Mouse (Mus musculus): ENCODE results near the gene Slbp. TPM values are rescaled to one million over a fixed set of nuclear protein-coding genes. Genes with fewer than 3 reads are reported as not detected.

The Slbp gene
- polyA plus RNA-seq, 1 experiment from 2014 or later = 190 TPM

DNA sequence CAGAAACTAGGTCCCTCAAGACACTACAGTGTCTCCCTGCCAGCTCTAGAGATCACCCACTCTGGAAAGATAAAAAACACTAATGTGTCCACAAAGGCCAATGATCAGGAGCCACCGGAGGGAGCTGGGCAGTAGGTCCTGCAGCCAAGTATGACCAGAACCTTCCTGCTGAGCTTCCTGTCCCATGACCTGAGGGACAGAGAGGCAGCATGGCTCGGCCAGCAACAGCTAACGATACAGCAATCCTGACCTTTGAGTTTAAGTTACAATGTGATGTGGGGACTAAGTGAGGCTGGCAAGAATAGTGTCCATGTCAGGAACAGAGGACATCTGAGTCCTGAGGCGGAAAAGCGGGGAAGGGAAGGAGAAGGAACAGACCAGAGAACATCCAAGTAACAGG lies 47.1 kb downstream of the Slbp start:
- no peak overlapping the region for H3K9ac ChIP-seq (ENCODE audit: low read length)
- no peaks in the 10 kb centered on the region for H3K9me3 ChIP-seq (replicated peaks; ENCODE audit: control insufficient read depth, low read length)
- H3K4me2 ChIP-seq (ENCODE audit: low read depth, low read length) = no peak overlapping the region
- no peak overlapping the region for H3K4me3 ChIP-seq (replicated peaks; ENCODE audit: low read length)
- H3K27me3 ChIP-seq (ENCODE audit: control insufficient read depth, insufficient read depth, low read length) = no peaks in the 10 kb centered on the region
- 0 out of 2 replicates have a peak, but pooled peaks cover 8% of the 10 kb centered on the region for H3K36me3 ChIP-seq (ENCODE audit: control insufficient read depth, insufficient read depth, low read length)
- no peaks in the 10 kb centered on the region for H3K4me1 ChIP-seq (ENCODE audit: control insufficient read depth, insufficient read depth, low read length)
- H3K27ac ChIP-seq (ENCODE audit: low read length) = no peak overlapping the region
- ATAC-seq (ENCODE audit: insufficient read depth, low FRiP score) = no peak
- 86% methylated on average over 5 of the region's 5 CpGs for WGBS

DNA sequence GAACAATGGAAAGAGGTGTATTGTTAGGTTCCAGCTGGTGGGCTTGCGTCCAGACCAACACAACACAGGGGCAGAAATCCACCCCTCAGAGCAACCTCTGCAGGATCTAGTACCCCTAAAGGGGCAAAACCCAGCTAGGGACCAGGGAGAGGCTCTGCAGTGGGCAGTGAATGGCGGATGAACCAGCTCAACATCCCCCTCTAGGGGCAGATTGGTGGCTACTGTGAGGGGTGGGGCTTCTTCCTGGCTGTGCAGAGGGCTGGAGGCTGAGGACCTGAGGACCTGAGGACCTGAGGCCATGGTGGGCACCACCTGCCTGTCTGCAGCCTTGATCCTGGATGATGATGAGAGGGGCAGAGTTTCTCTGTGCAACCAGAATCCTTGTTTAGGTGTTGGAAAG lies 58.8 kb downstream of the Slbp start:
- Histone ChIP-seq H3K27ac (ENCODE audit: low read length) (no peak overlapping the region), H3K4me3 (replicated peaks; ENCODE audit: low read length) (no peak overlapping the region), H3K36me3 (ENCODE audit: control insufficient read depth, insufficient read depth, low read length) (0 out of 2 replicates have a peak, but pooled peaks cover 2% of the 10 kb centered on the region), H3K9me3 (replicated peaks; ENCODE audit: control insufficient read depth, low read length) (no peaks in the 10 kb centered on the region), H3K4me2 (ENCODE audit: low read depth, low read length) (no peak overlapping the region), H3K9ac (ENCODE audit: low read length) (no peak overlapping the region), H3K27me3 (ENCODE audit: control insufficient read depth, insufficient read depth, low read length) (no peaks in the 10 kb centered on the region), H3K4me1 (ENCODE audit: control insufficient read depth, insufficient read depth, low read length) (no peaks in the 10 kb centered on the region)
- ATAC-seq (ENCODE audit: insufficient read depth, low FRiP score) = peak; percentile 29; the same call in 1 of the 2 replicates
- WGBS = 49% methylated on average over 2 of the region's 2 CpGs

DNA sequence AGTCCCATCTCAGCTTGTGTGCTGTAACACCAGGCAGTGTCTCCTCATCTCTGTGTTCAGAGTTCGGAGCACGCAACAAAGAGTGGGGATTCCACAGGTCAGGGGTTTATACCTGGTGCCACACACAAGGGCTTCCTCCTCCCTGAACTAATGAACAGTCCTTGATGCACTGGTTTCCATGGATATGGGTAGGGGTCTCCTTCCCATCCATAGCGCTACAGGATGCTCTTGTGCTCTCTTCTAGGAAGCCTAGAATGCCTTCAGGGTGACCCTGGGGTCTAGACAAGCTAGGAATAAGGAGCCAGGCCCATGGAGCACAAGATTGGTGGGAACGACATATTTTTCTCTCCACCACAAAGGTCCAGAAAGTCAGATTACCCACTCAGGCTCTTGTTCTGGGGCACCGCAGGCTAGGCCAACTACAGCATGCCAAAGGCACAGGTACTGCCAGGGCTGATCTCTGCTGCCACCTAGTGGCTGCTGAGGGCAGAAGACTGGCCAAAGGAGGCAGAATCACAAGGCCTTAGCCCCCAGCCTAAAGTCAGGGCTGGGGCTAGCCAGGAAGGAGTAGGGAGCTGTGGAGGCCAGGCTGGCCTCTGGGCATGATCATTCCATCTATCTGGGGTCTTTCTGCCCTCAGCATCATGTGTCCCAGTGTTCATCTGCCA lies 63.0 kb downstream of the Slbp start:
- Histone ChIP-seq H3K9ac (ENCODE audit: low read length) (no peak overlapping the region), H3K4me3 (replicated peaks; ENCODE audit: low read length) (no peak overlapping the region), H3K4me2 (ENCODE audit: low read depth, low read length) (no peak overlapping the region), H3K27ac (ENCODE audit: low read length) (no peak overlapping the region), H3K9me3 (replicated peaks; ENCODE audit: control insufficient read depth, low read length) (no peaks in the 10 kb centered on the region), H3K27me3 (ENCODE audit: control insufficient read depth, insufficient read depth, low read length) (no peaks in the 10 kb centered on the region), H3K36me3 (ENCODE audit: control insufficient read depth, insufficient read depth, low read length) (no peaks in the 10 kb centered on the region), H3K4me1 (ENCODE audit: control insufficient read depth, insufficient read depth, low read length) (no peaks in the 10 kb centered on the region)
- 0 out of 2 replicates have a peak, but pooled peaks have one; percentile 19 for ATAC-seq (ENCODE audit: insufficient read depth, low FRiP score)
- WGBS = 69% methylated on average over 5 of the region's 5 CpGs

DNA sequence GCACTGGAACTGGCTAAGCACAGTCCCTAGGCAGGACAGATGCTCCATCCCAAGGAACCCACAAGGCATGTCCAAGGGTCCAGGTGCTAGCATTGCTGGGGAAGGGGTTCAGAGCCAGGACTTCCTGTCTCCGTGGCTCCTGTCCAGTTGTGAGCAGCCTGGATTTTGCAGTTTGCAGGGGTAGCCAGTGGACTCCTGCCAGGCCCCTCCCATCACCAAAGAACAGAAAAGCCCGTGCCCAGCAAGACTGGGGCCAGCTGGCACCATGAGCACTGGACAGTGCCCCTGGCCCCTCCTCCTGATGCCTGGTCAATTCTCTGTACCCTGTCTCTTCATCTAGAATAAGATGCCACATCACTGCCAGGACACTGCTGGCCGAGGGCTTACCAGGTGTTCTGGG lies 64.3 kb downstream of the Slbp start:
- ATAC-seq (ENCODE audit: insufficient read depth, low FRiP score) = no peak
- Histone ChIP-seq H3K36me3 (ENCODE audit: control insufficient read depth, insufficient read depth, low read length) (no peaks in the 10 kb centered on the region), H3K9me3 (replicated peaks; ENCODE audit: control insufficient read depth, low read length) (no peaks in the 10 kb centered on the region), H3K27me3 (ENCODE audit: control insufficient read depth, insufficient read depth, low read length) (no peaks in the 10 kb centered on the region), H3K9ac (ENCODE audit: low read length) (no peak overlapping the region), H3K4me1 (ENCODE audit: control insufficient read depth, insufficient read depth, low read length) (no peaks in the 10 kb centered on the region), H3K4me3 (replicated peaks; ENCODE audit: low read length) (no peak overlapping the region), H3K27ac (ENCODE audit: low read length) (no peak overlapping the region), H3K4me2 (ENCODE audit: low read depth, low read length) (no peak overlapping the region)
- 58% methylated on average over 3 of the region's 3 CpGs for whole genome bisulfite sequencing

DNA sequence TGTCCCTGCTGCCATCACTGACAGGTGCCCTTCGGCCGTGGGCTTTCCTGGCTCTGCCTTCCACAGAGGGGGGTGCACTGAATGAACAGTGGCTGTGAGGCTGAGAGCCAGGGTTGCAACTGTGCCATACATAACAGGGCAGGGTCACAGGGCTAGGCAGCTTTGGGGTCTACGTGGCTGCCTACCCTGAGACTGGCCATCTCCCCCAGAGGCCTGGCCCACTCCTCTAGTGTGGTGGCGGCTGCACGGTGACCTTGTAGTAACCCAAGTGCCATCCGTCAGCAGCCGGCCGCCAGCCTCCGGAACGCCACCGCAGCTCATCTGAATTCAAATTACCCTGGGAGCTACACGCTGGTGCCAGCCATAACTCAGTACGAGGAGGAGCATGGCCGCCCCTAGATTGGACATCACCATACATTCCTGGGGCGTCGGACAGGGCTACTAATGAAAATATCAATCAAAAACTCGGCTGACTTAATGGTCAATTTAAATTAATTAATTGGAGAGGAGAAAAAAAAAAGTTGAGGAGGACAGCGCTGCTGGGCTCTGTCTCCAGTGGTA lies 64.8 kb downstream of the Slbp start:
- no peak for ATAC-seq (ENCODE audit: insufficient read depth, low FRiP score)
- WGBS = 68% methylated on average over 18 of the region's 18 CpGs
- Histone ChIP-seq H3K36me3 (ENCODE audit: control insufficient read depth, insufficient read depth, low read length) (no peaks in the 10 kb centered on the region), H3K27ac (ENCODE audit: low read length) (no peak overlapping the region), H3K9me3 (replicated peaks; ENCODE audit: control insufficient read depth, low read length) (no peaks in the 10 kb centered on the region), H3K9ac (ENCODE audit: low read length) (no peak overlapping the region), H3K4me1 (ENCODE audit: control insufficient read depth, insufficient read depth, low read length) (no peaks in the 10 kb centered on the region), H3K27me3 (ENCODE audit: control insufficient read depth, insufficient read depth, low read length) (no peaks in the 10 kb centered on the region), H3K4me3 (replicated peaks; ENCODE audit: low read length) (no peak overlapping the region), H3K4me2 (ENCODE audit: low read depth, low read length) (no peak overlapping the region)

Other genes with a start within 250 kb of the Slbp start
- gene Nkx1-1, start 218.6 kb downstream of the Slbp start, polyA plus RNA-seq (2015; fragmentation: Nextera tagmentation; extraction: Ambion mirVana) = not detected in 2 replicates
- gene Fam53a, start 22.9 kb downstream of the Slbp start, polyA plus RNA-seq (2015; fragmentation: Nextera tagmentation; extraction: Ambion mirVana) = 50.3 and 53.3 TPM in 2 replicates
- gene Gm9903, start 22.6 kb downstream of the Slbp start, polyA plus RNA-seq (2015; fragmentation: Nextera tagmentation; extraction: Ambion mirVana) = 0.27 and 0.51 TPM in 2 replicates
- gene Tacc3, start 5.6 kb upstream of the Slbp start, polyA plus RNA-seq (2015; fragmentation: Nextera tagmentation; extraction: Ambion mirVana) = 137 and 145 TPM in 2 replicates
- gene Tmem129, start 5.8 kb upstream of the Slbp start, polyA plus RNA-seq (2015; fragmentation: Nextera tagmentation; extraction: Ambion mirVana) = 34.0 and 40.6 TPM in 2 replicates
- gene Fgfr3, start 69.1 kb upstream of the Slbp start, polyA plus RNA-seq (2015; fragmentation: Nextera tagmentation; extraction: Ambion mirVana) = 31.0 and 40.1 TPM in 2 replicates
- gene Letm1, start 130.2 kb upstream of the Slbp start, polyA plus RNA-seq (2015; fragmentation: Nextera tagmentation; extraction: Ambion mirVana) = 35.3 and 39.3 TPM in 2 replicates
- gene Nsd2, start 168.2 kb upstream of the Slbp start, polyA plus RNA-seq (2015; fragmentation: Nextera tagmentation; extraction: Ambion mirVana) = 28.3 and 29.9 TPM in 2 replicates